Mouse (Mus musculus): Measurements from ENCODE around the gene Slc30a2. TPM values are rescaled to one million over a fixed set of nuclear protein-coding genes. Genes with fewer than 3 reads are reported as not detected.
"Not testable (repeated sequence)": the region's sequence is repeated elsewhere in the genome, so short reads cannot be mapped to it uniquely, and the experiment has no call there.

Gene Slc30a2
- polyA plus RNA-seq, 1 experiment from 2014 or later = 0.06 TPM

DNA sequence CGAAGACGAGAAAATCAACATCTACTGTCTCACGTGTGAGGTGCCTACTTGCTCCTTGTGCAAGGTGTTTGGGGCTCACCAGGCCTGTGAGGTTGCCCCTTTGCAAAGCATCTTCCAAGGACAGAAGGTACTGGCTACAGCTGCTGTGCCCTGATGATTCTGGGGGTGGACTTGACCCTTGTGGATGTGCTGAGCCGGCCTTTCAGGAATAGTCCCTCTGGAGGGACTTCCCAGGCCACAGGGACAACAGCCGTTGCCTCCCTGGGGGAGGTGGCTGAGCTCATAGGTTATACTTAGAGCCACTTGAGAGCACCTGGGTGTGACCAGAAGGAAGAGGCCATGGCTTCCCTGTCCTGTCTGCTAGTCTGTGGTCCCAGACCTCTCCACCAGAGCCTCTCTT is 23.3 kb upstream of the Slc30a2 start:
- H3K9ac ChIP-seq = no peak overlapping the region
- no peaks in the 10 kb centered on the region for H3K9me3 ChIP-seq (replicated peaks)
- no peak for ATAC-seq (ENCODE audit: insufficient read depth)
- no peak overlapping the region for H3K4me2 ChIP-seq
- H3K27me3 ChIP-seq = peaks cover 4% of the 10 kb centered on the region; the same call in 1 of the 2 replicates
- H3K4me3 ChIP-seq (replicated peaks) = no peak overlapping the region
- WGBS (ENCODE audit: insufficient replicate concordance) = 56% methylated on average over 5 of the region's 5 CpGs
- no peaks in the 10 kb centered on the region for H3K36me3 ChIP-seq (replicated peaks)
- no peak overlapping the region for H3K27ac ChIP-seq (replicated peaks)
- H3K4me1 ChIP-seq (replicated peaks) = no peaks in the 10 kb centered on the region

DNA sequence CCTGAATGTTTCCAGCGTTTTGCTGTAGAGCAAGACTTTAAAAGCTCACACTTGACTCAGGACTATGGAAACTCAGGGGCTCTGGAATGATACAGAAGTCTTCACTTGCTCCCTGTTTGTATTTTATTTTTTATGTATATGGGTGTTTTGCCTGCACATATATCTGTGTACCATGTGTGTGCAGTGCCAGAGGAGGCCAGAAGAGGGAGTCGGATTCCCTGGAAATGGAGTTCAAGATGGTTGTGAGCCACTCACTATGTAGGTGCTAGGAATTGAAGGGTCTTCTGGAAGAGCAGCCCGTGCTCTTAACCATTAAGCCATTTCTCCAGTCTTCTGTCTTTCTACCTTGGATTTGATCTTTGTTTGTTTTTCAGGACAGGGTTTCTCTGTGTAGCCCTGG is 21.5 kb upstream of the Slc30a2 start:
- no peak for ATAC-seq (ENCODE audit: insufficient read depth)

DNA sequence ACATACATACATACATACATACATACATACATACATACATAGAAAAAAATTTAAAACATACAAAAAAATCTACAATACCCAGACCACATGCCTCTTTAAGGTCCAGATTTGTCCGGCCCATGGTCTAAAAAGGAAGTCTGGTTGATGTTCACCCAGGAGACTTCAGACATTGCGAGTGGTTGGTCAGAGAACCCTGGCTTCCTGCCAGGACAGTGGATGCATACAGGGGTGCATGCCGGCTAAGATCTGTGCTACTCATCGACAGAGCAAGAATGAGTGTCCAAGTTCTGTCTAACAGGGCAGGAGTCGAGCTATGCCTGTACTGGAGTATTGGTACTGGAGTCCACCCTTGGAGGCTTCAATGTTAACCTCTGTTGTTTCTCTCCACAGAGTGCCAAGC is 18.3 kb upstream of the Slc30a2 start:
- WGBS (ENCODE audit: insufficient replicate concordance) = 35% methylated on average over 5 of the region's 5 CpGs
- no peak overlapping the region for H3K4me2 ChIP-seq
- no peak for ATAC-seq (ENCODE audit: insufficient read depth)
- no peaks in the 10 kb centered on the region for H3K4me1 ChIP-seq (replicated peaks)
- H3K27me3 ChIP-seq = no peaks in the 10 kb centered on the region
- H3K9ac ChIP-seq = no peak overlapping the region
- no peaks in the 10 kb centered on the region for H3K36me3 ChIP-seq (replicated peaks)
- H3K9me3 ChIP-seq (replicated peaks) = no peaks in the 10 kb centered on the region
- no peak overlapping the region for H3K4me3 ChIP-seq (replicated peaks)
- no peak overlapping the region for H3K27ac ChIP-seq (replicated peaks)

More for the DNA sequence above, 21.5 kb upstream of the Slc30a2 start:
- no peaks in the 10 kb centered on the region for H3K36me3 ChIP-seq (replicated peaks)
- no peak overlapping the region for H3K27ac ChIP-seq (replicated peaks)
- no peaks in the 10 kb centered on the region for H3K27me3 ChIP-seq
- 37% methylated on average over 3 of the region's 3 CpGs for WGBS (ENCODE audit: insufficient replicate concordance)
- H3K4me1 ChIP-seq (replicated peaks) = no peaks in the 10 kb centered on the region
- no peak overlapping the region for H3K4me3 ChIP-seq (replicated peaks)
- H3K9ac ChIP-seq = no peak overlapping the region
- no peaks in the 10 kb centered on the region for H3K9me3 ChIP-seq (replicated peaks)
- no peak overlapping the region for H3K4me2 ChIP-seq

DNA sequence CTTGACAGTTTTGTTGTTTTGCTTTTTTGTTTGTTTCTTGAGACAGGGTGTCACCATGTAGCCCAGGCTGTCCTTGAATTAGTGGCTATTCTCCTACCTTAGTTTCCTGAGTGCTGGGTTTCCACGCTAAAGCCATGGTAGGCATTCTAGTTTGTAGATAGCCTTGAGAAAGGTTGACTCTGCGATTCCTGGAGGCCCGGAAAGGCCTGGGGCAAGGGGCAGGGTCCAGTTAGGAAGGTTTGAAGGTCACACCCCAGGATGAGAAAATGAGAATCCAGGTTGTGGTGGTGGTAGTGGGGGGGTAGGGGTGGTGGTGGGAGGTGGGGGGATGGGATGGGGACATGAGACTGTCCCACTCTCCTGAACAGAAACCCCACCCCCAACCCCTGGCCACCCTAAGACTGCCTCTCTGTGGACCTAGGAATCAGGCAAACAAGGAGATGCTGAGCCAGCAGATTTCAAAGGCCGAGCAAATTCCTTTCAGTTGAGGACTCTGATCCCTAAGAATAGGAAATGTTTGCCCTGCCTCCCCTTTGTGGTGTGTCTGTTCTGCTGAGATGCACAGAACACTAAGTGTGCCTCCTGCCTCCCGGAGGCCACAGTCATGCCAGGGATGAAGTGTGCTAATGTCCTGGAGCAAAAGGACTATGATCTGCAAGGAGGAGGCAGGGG is 16.0 kb upstream of the Slc30a2 start:
- no peak for ATAC-seq (ENCODE audit: insufficient read depth)
- H3K9ac ChIP-seq = no peak overlapping the region
- H3K4me2 ChIP-seq = no peak overlapping the region
- no peaks in the 10 kb centered on the region for H3K9me3 ChIP-seq (replicated peaks)
- no peak overlapping the region for H3K27ac ChIP-seq (replicated peaks)
- no peak overlapping the region for H3K4me3 ChIP-seq (replicated peaks)
- WGBS (ENCODE audit: insufficient replicate concordance) = 52% methylated on average over 5 of the region's 5 CpGs
- H3K4me1 ChIP-seq (replicated peaks) = no peaks in the 10 kb centered on the region
- no peaks in the 10 kb centered on the region for H3K36me3 ChIP-seq (replicated peaks)
- no peaks in the 10 kb centered on the region for H3K27me3 ChIP-seq

DNA sequence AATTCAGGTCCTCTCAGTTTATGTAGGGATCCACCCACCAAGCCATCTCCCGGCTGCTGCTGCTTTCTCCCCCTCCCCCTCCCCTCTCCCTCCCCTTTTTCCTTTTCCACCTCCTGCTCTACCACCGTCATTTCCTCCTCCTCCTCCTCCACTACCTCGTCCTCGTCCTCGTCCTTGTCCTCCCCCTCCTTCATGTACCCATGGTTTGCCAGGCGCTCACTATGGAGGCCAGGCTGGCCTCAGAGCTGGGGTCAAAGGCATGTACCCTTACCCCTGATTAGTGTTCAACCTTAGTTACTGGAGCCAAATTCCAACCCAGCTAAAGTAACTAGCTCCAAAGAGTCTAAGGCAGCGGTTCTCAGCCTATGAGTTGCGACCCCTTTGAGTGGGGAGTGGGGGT is 14.8 kb upstream of the Slc30a2 start:
- no peak overlapping the region for H3K4me3 ChIP-seq (replicated peaks)
- no peaks in the 10 kb centered on the region for H3K27me3 ChIP-seq
- H3K4me1 ChIP-seq (replicated peaks) = no peaks in the 10 kb centered on the region
- no peak overlapping the region for H3K4me2 ChIP-seq
- no peaks in the 10 kb centered on the region for H3K9me3 ChIP-seq (replicated peaks)
- WGBS (ENCODE audit: insufficient replicate concordance) = 44% methylated on average over 8 of the region's 8 CpGs
- no peak overlapping the region for H3K27ac ChIP-seq (replicated peaks)
- H3K36me3 ChIP-seq (replicated peaks) = no peaks in the 10 kb centered on the region
- ATAC-seq (ENCODE audit: insufficient read depth) = no peak
- H3K9ac ChIP-seq = no peak overlapping the region

DNA sequence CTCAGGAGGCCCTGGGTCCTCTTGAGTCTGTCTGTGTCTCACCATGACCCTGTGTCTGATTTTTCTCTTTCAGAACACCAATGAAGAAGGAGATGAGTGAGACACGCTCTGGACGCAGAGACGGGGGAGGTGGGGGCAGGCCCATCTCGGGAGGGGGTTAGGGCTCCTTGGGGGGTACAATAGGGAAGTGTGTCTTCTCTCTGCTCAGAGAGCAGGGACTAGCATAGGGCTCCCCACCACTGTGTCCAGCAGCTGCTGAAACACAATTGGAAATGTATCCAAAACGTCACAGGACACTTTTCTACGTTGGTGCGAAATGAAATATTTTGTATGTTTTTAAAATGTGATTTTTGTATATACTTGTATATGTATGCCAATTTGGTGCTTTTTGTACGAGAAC is 14.1 kb upstream of the Slc30a2 start:
- no peak overlapping the region for H3K4me2 ChIP-seq
- no peaks in the 10 kb centered on the region for H3K9me3 ChIP-seq (replicated peaks)
- WGBS (ENCODE audit: insufficient replicate concordance) = 72% methylated on average over 8 of the region's 8 CpGs
- H3K4me3 ChIP-seq (replicated peaks) = no peak overlapping the region
- H3K9ac ChIP-seq = no peak overlapping the region
- H3K27ac ChIP-seq (replicated peaks) = no peak overlapping the region
- H3K27me3 ChIP-seq = no peaks in the 10 kb centered on the region
- no peaks in the 10 kb centered on the region for H3K4me1 ChIP-seq (replicated peaks)
- no peaks in the 10 kb centered on the region for H3K36me3 ChIP-seq (replicated peaks)
- ATAC-seq (ENCODE audit: insufficient read depth) = no peak

DNA sequence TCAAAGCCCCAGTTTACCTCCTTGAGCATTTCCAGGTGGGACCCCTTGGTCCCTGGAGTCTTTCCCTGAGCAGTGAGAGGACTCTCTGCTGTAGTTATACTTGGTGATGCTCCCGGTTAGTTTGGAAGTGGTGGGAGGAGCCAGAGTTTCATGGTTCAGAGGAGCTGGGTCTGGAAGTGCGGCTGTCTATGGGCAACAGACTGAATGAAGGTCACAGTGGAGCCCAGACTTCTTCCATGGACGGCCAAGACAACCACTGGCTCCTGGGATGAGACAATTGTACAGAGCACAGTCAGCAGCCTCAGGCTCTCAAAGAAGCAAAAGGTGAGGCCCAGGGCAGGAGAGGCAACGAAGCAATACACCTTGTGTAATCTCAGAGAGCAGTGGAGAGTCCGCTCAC is 12.7 kb upstream of the Slc30a2 start:
- ATAC-seq (ENCODE audit: insufficient read depth) = no peak
- Histone ChIP-seq H3K9me3 (replicated peaks) (no peaks in the 10 kb centered on the region), H3K27ac (replicated peaks) (no peak overlapping the region), H3K4me1 (replicated peaks) (no peaks in the 10 kb centered on the region), H3K4me3 (replicated peaks) (no peak overlapping the region), H3K27me3 (no peaks in the 10 kb centered on the region), H3K9ac (no peak overlapping the region), H3K4me2 (no peak overlapping the region), H3K36me3 (replicated peaks) (no peaks in the 10 kb centered on the region)
- WGBS (ENCODE audit: insufficient replicate concordance) = 53% methylated on average over 5 of the region's 5 CpGs

DNA sequence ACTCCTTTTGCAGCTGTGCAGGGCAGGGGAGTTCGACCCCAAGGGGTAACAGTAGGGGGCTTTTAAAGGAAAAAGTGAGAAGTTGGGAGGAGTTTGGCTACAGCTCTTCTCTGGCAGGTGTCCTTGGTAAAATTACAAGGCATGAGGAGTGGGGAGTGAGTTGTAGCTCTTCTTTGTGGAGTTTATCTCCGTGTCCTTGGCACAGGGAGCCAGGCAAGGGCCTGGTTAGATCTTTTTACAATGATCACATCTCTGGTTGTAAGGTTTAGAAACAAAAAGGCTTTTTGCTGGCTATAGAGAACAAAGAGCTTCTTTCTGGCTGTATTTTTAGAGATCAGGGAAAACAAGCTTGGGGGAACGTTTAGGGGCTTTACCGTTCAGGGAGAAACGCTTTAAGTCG is 1.8 kb upstream of the Slc30a2 start:
- not testable (repeated sequence) for H3K4me3 ChIP-seq (replicated peaks); ATAC-seq (ENCODE audit: insufficient read depth)

DNA sequence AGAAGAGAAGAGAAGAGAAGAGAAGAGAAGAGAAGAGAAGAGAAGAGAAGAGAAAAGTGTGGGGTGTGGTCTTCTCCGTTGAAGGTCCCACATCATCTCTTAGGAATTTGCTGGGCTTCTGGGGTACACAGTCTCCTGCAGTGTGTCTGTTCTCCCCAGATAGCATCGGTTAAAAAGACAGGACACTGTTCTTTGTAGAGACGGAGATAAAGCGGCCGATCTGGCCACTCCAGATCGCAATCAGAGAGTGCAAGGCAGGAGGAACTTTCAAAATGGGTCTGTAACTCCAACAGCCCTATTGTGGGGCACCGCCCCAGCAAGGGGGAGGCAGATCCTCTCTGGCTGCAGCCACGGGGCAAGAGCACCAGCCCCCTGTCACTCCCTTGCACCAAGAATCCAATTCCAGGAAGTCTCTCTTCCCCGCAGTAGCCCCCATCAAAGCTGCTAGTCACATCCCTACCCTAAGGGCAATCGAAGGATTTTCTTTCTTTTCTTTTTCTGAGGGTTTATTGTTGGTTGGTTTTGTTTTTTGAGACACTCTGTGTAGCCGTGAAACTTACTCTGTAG is 685 bp upstream of the Slc30a2 start:
- H3K4me3 ChIP-seq (replicated peaks) = no peak overlapping the region
- H3K27me3 ChIP-seq = peaks cover 63% of the 10 kb centered on the region
- H3K4me2 ChIP-seq = no peak overlapping the region
- no peak overlapping the region for H3K9ac ChIP-seq
- no peak for ATAC-seq (ENCODE audit: insufficient read depth)
- H3K9me3 ChIP-seq (replicated peaks) = no peaks in the 10 kb centered on the region
- 9% methylated on average over 11 of the region's 11 CpGs for WGBS (ENCODE audit: insufficient replicate concordance)
- no peaks in the 10 kb centered on the region for H3K36me3 ChIP-seq (replicated peaks)
- no peak overlapping the region for H3K27ac ChIP-seq (replicated peaks)
- H3K4me1 ChIP-seq (replicated peaks) = peaks cover 11% of the 10 kb centered on the region

More for the DNA sequence above, 1.8 kb upstream of the Slc30a2 start:
- 66% methylated on average over 6 of the region's 6 CpGs for WGBS (ENCODE audit: insufficient replicate concordance)
- Histone ChIP-seq H3K4me1 (replicated peaks) (peaks cover 11% of the 10 kb centered on the region), H3K27me3 (peaks cover 59% of the 10 kb centered on the region)
- not testable (repeated sequence) for H3K27ac ChIP-seq (replicated peaks); H3K9me3 ChIP-seq (replicated peaks); H3K36me3 ChIP-seq (replicated peaks); H3K4me2 ChIP-seq; H3K9ac ChIP-seq

DNA sequence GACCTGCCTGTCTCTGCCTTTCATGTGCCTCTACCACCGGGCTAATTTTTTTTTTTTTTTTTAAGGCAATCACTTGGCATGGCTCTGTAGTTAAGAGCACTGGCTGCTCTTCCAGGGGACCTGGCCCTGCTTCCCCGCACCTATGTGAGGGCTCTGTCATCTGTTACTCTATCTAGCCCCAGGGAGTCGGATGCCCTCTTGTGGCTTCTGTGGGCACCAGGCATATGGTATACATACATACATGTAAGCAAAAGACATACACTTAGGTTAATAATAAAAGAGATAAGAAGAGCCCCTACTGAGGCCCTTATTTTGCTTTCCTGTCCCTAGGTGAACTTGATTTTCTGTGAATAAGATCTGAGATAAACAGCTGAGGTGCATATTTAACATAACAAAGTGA is 1.6 kb downstream of the Slc30a2 start:
- Histone ChIP-seq H3K4me1 (replicated peaks) (peaks cover 11% of the 10 kb centered on the region), H3K9me3 (replicated peaks) (no peaks in the 10 kb centered on the region), H3K27me3 (peaks cover 63% of the 10 kb centered on the region), H3K4me2 (no peak overlapping the region), H3K36me3 (replicated peaks) (no peaks in the 10 kb centered on the region), H3K4me3 (replicated peaks) (no peak overlapping the region), H3K27ac (replicated peaks) (no peak overlapping the region), H3K9ac (no peak overlapping the region)
- 33% methylated on average over 3 of the region's 3 CpGs for WGBS (ENCODE audit: insufficient replicate concordance)
- no peak for ATAC-seq (ENCODE audit: insufficient read depth)

DNA sequence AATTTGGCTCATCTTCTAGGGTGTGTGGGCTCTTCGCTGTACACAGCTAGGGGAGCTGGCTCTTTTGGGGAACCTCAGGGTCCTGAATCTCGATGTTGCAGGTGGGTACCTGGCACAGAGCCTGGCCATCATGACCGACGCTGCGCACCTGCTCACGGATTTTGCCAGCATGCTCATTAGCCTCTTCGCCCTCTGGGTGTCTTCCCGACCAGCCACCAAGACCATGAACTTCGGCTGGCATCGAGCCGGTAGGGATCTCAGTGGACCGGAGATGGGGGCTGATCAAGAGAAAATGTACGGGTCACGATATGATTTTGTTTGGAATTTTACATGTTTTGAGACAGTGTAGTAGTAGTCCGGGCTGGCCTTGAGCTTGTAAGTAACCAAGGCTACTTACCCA is 2.8 kb downstream of the Slc30a2 start:
- no peak overlapping the region for H3K27ac ChIP-seq (replicated peaks)
- H3K36me3 ChIP-seq (replicated peaks) = no peaks in the 10 kb centered on the region
- ATAC-seq (ENCODE audit: insufficient read depth) = no peak
- WGBS (ENCODE audit: insufficient replicate concordance) = 75% methylated on average over 15 of the region's 15 CpGs
- H3K4me1 ChIP-seq (replicated peaks) = peaks cover 11% of the 10 kb centered on the region
- no peak overlapping the region for H3K9ac ChIP-seq
- H3K27me3 ChIP-seq = peaks cover 56% of the 10 kb centered on the region
- H3K4me2 ChIP-seq = no peak overlapping the region
- no peaks in the 10 kb centered on the region for H3K9me3 ChIP-seq (replicated peaks)
- no peak overlapping the region for H3K4me3 ChIP-seq (replicated peaks)

DNA sequence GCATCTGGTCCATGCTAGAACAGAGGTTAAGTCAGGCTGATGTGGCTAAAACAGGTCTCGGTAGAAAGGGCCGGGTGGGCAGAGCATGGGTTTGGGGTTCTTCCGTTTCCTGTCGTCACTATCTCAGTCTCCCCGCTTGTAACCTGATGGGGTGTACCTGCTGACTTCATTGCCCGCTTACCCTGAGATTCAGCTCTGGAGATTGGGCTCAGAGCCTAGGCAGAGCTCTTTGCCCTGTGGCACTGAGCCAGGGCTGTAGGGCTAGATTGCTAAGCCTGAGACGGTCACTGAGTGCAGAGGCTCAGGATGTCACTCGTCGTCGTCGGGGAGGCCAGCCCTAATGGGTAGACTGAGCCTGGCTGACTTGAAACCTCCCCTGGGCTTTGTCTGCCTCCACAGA is 5.1 kb downstream of the Slc30a2 start:
- Histone ChIP-seq H3K9me3 (replicated peaks) (no peaks in the 10 kb centered on the region), H3K36me3 (replicated peaks) (no peaks in the 10 kb centered on the region), H3K4me1 (replicated peaks) (0 out of 2 replicates have a peak, but pooled peaks cover 3% of the 10 kb centered on the region), H3K27ac (replicated peaks) (no peak overlapping the region), H3K27me3 (peaks cover 35% of the 10 kb centered on the region), H3K9ac (no peak overlapping the region), H3K4me2 (no peak overlapping the region), H3K4me3 (replicated peaks) (no peak overlapping the region)
- WGBS (ENCODE audit: insufficient replicate concordance) = 52% methylated on average over 11 of the region's 11 CpGs
- no peak for ATAC-seq (ENCODE audit: insufficient read depth)
